Mouse (Mus musculus): ENCODE results near the gene Lnx2.

DNA sequence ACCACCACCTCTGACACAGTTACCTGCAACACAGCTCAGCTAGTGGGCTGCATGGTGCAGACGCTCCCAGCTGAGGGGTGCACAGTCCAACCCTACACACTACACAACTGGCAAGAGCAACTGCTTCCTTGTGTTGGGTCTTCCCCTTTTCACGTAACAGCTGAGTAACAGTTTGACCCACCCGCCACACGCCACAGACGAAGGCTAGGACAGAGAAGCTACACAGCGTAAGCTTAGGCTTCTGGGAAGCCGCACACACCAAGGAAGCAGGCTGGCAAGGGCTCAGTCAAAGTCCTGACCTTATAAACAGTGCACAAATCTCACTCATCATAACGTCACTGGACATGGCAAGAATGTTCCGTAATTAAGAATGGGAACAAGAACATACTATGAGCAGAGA, 17.1 kb downstream of the Lnx2 start:
- no peak for TF ChIP-seq CTCF (IDR thresholded peaks at IDR 0.05; ENCODE audit: borderline replicate concordance, control insufficient read depth, extremely low read depth, insufficient read depth, low read length, poor library complexity)
- TF ChIP-seq POLR2A (IDR thresholded peaks at IDR 0.05; ENCODE audit: control insufficient read depth, extremely low read depth, insufficient read depth, low read length, poor library complexity), result no peak
